Mouse (Mus musculus) CH12.LX (cell line): ENCODE measurements around the gene Tpd52l2.

Experiments used
- MAX ChIP-seq: IDR thresholded peaks from 2 replicates; pipeline ENCODE4 v1.6.1; 2011; ENCODE audit warnings: low read length, improper control_type of control experiment
- ZC3H11A ChIP-seq: IDR thresholded peaks from 2 replicates; pipeline ENCODE4 v1.6.1; 2012; ENCODE audit warnings: low read depth, mild to moderate bottlenecking, inconsistent platforms, low read length, improper control_type of control experiment
- ZNF384 ChIP-seq: IDR thresholded peaks from 2 replicates; pipeline ENCODE4 v1.6.1; 2012; ENCODE audit warnings: low read depth, low read length, improper control_type of control experiment, inconsistent platforms

DNA sequence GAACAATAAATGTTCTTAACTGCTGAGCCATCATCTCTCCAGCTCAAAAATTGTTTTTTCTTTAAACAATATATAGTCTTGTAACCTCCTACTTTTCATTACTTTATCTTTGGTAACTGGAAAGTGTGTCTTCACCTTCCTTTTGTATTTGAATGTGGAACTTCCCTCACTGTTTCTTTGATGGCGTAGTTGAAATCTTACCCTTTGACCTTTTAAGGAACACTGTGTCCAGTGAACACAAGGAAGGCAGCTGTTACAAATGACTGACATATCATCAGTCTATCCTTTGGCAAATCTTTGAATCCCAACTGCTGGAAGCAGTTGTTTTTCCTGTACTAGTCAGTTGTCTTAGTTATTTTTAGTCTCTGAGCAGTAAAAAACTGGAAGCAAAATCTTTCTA, 32.1 kb downstream of the Tpd52l2 start:
- no peak for TF ChIP-seq ZNF384
- no peak for TF ChIP-seq ZC3H11A
- no peak for TF ChIP-seq MAX
